Mouse (Mus musculus): ENCODE data around the gene 1700025F22Rik. TPM values are rescaled to one million over a fixed set of nuclear protein-coding genes. Genes with fewer than 3 reads are reported as not detected.
"Not testable (repeated sequence)": the region's sequence is repeated elsewhere in the genome, so short reads cannot be mapped to it uniquely, and the experiment has no call there.

The 1700025F22Rik gene
- total RNA-seq (2021), result not detected
- long read RNA-seq, experiment 1, result 0 reads
- long read RNA-seq, experiment 2, result 0 reads

DNA sequence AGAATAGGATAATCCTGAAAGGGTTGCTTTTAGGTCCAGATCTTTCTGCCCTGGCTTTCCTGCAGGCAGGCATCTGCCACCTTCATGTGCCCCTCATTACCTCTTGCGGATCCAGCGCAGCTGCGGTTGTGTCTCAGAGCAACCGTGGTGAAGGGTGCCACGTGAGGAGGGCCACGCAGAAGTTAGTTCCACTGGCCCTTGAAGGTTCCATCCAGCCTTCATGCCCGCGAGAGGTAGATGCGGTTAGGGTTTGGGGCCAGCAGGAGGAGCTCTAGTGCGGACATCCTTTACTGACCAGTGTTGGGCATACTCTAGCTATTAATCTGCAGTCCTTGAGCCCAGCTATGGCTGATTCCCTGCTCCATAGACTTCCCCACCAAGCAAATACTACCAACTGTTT lies at the start of gene 1700025F22Rik:
1700025F22Rik (minus strand) TSS at position 149 of the 400 bp plus-strand sequence.
- DNase-seq, result no peak

GRCm38 (mm10) chr19:11196546-11196945 lies 31.4 kb upstream of the 1700025F22Rik start, which contains the start of gene Ms4a13:
Ms4a13 (minus strand) TSS chr19:11196737.
- DNase-seq, result no peak

DNA sequence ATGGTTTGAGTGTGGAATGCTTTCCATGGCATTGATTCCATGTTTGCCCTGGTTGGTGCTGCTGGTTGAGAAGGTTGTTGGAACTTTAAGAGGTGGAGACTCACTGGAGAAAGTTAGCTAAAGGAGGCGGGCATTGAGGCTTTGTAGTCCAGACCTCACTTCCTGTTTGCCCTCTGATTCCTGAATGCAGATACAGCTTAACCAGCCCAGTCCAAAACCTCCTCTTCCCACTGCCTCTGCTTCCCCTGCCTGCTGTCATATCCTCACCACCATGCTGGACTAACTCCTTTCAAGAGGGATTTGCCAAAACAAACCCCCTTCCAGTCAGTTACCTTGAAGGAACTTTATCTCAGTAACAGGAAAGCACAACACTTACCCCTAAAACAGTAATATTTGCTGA lies 27.4 kb upstream of the 1700025F22Rik start:
- DNase-seq, result no peak

GRCm38 (mm10) chr19:11184121-11184520 lies 19.0 kb upstream of the 1700025F22Rik start:
- DNase-seq, result peak; percentile 11

DNA sequence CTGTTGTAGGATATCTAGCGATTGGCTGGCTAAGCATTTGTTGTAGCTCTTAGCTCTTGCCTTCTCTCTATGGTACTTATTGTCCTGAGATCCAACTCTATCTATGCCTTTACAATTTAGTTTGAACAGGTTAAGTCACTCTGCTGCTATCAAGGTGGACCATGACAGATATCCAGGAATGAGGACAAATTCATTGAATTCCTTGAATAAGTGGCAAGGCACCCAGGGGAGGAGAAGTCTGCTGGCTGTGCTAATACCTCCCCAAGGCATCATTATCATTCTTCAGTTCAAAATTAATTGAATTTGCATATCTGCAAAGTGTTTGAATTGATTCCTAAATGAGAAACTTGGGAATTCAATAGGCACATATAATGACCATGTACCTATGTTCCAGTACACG lies 12.3 kb upstream of the 1700025F22Rik start:
- no peak for DNase-seq

GRCm38 (mm10) chr19:11157890-11158289 lies 7.2 kb downstream of the 1700025F22Rik start:
- not testable (repeated sequence) for DNase-seq

- DNase-seq, result no peak
Measured at GRCm38 (mm10) chr19:11135336-11135735, 29.8 kb downstream of the 1700025F22Rik start.

- DNase-seq, result no peak
Measured at GRCm38 (mm10) chr19:11134852-11135251, 30.3 kb downstream of the 1700025F22Rik start.

DNA sequence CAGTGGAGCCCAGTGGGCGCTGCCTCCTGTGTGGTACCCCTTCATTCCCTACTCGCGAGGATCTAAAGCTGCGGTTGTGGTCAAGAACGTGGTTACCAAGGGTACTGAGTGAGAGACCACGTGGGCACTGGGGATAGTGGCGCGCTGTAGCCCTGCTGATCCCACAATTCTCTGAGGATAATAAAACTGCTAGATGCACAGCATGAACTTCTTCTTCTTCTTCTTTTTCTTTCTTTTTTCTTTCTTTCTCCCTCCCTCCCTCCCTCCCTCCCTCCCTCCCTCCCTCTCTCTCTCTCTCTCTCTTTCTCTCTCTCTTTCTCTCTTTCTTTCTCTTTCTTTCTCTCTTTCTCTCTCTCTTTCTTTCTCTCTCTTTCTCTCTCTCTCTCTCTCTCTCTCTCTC lies 34.3 kb downstream of the 1700025F22Rik start, which contains the start of gene 1700017D01Rik:
1700017D01Rik (minus strand) TSS at position 101 of the 400 bp plus-strand sequence.
- not testable (repeated sequence) for DNase-seq

DNA sequence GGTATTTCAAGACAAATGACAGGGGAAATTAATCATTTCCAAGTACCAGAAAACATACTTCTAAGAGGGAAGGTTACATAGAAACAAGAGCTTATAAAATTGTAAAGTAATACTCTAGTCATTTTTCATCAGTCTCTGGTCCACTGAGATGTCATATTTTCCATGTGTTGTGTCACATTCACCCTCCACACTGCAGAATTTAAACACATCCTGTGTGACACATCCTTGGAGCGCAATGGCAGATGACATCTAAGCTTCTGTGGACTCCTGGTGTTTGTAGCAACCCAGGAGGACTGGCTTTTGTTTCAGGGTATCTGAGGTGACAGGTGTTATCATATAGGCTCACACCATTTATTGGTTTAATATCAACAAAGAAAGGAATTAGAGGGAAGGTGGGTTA lies 35.4 kb downstream of the 1700025F22Rik start:
- no peak for DNase-seq

GRCm38 (mm10) chr19:11121016-11121420 lies 44.1 kb downstream of the 1700025F22Rik start:
- peak; percentile 14 for DNase-seq

- DNase-seq, result no peak
Measured at GRCm38 (mm10) chr19:11119338-11119737, 45.8 kb downstream of the 1700025F22Rik start.

GRCm38 (mm10) chr19:11107746-11108145 lies 57.4 kb downstream of the 1700025F22Rik start:
- no peak for DNase-seq

DNA sequence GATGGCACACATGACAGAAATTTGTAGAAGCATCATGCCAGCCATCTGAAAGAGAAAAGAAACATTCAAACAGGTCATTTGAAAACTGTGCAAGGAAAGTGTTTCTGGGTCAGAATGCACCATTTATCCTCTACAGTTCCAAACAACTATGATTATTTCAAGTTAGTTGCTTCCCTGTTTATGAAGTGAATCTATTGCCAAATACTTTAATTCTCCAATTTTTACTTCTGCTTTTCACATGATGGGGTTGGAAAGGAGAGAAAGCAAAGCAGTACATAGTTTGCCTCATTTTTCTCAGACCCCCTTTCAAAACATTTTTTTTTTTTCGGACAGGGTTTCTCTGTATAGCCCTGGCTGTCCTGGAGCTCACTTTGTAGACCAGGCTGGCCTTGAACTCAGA lies 63.2 kb downstream of the 1700025F22Rik start:
- DNase-seq, result no peak

- no peak for DNase-seq
Measured at GRCm38 (mm10) chr19:11098401-11098800, 66.7 kb downstream of the 1700025F22Rik start.

GRCm38 (mm10) chr19:11092131-11092530 lies 73.0 kb downstream of the 1700025F22Rik start:
- DNase-seq, result not testable (repeated sequence)

Other genes with a start within 250 kb of the 1700025F22Rik start
- under 1 TPM in 1 of 2 experiments, not detected in 1; 0.23 TPM for gene Zp1, start 244.7 kb downstream of the 1700025F22Rik start, total RNA-seq (2021)
- under 1 TPM in 1 of 2 experiments, not detected in 1; 0.14 TPM for gene Ptgdr2, start 228.2 kb downstream of the 1700025F22Rik start, total RNA-seq (2021)
- gene Ccdc86, start 216.1 kb downstream of the 1700025F22Rik start, total RNA-seq (2021), result 10 to 100 TPM; 26.9 to 27.3 TPM
- gene Ms4a10, start 190.7 kb downstream of the 1700025F22Rik start, total RNA-seq (2021), result not detected
- not detected for gene Ms4a15, start 172.1 kb downstream of the 1700025F22Rik start, total RNA-seq (2021)
- not detected for gene Ms4a18, start 147.3 kb downstream of the 1700025F22Rik start, total RNA-seq (2021)
- gene Ms4a8a, start 84.2 kb downstream of the 1700025F22Rik start, total RNA-seq (2021), result 1 to 10 TPM in 1 of 2 experiments, under 1 TPM in 1; 0.73 to 1.1 TPM
- under 1 TPM; 0.19 to 0.29 TPM for gene 1700017D01Rik, start 34.4 kb downstream of the 1700025F22Rik start, total RNA-seq (2021)
- gene Ms4a13, start 31.4 kb upstream of the 1700025F22Rik start, total RNA-seq (2021), result not detected
- not detected for gene Ms4a12, start 67.1 kb upstream of the 1700025F22Rik start, total RNA-seq (2021)
- gene Ms4a1, start 100.9 kb upstream of the 1700025F22Rik start, total RNA-seq (2021), result under 1 TPM; 0.12 to 0.56 TPM
- not detected for gene Ms4a5, start 118.6 kb upstream of the 1700025F22Rik start, total RNA-seq (2021)
- gene Ms4a14, start 149.1 kb upstream of the 1700025F22Rik start, total RNA-seq (2021), result under 1 TPM; 0.12 to 0.25 TPM
- 1 to 10 TPM; 1.3 to 1.8 TPM for gene Ms4a7, start 170.8 kb upstream of the 1700025F22Rik start, total RNA-seq (2021)
- gene Ms4a4a, start 210.2 kb upstream of the 1700025F22Rik start, total RNA-seq (2021), result 1 to 10 TPM; 4.0 to 6.0 TPM
- not detected for gene Ms4a4c, start 239.4 kb upstream of the 1700025F22Rik start, total RNA-seq (2021)